In the genomic region with DNA sequence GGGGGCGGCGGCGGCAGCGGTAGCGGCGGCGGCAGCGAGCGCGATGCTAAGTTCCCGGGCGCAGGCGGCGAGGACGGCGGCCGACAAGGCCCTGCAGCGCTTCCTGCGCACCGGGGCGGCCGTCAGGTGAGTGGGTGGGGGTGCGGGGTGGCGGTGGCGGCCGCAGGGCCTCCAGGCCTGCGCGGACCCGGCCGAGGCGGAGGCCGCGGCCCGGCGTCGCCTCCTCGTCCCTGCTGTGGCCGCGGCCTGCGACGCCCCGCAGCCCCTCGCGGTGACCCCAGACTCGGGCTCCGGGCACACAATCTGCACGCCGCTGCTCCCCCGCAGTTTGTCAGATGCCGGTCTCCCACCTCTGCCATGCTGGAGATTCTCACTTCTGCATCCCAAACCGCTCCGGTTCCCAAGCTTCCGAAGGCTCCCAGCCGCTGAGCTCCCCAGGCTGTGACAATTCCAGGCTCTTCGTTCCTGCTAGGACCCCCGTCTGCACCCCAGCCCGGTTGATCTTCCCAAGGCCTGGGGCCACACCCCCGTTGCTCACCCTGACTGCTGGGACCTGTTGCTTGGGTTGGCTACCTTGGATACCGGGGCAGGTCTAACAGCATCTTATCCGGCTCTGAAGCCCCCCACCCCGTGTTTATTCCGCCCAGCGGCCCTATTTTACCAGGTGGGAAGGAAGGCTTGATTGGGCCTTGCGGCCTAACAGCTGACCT, we compare ENCODE assay signal across 1 mouse cellular context.
TF ChIP-seq lines count a peak whose summit lies in the region.

No protein-coding gene starts in this region.

TF ChIP-seq in ES-E14, 5 proteins besides CTCF, POLR2A, EP300 and RAD21:
- no peak for TF ChIP-seq ZNF384 (IDR thresholded peaks at IDR 0.05; ENCODE audit: low read depth, low read length)
- TF ChIP-seq ZC3H11A (IDR thresholded peaks at IDR 0.05; ENCODE audit: borderline replicate concordance, low read depth, low read length): no peak
- no peak for TF ChIP-seq CHD2 (IDR thresholded peaks at IDR 0.05; ENCODE audit: low read depth, low read length)
- no peak for TF ChIP-seq MAFK (IDR thresholded peaks at IDR 0.05; ENCODE audit: insufficient read depth, low read depth, low read length)
- TF ChIP-seq HCFC1 (IDR thresholded peaks at IDR 0.05; ENCODE audit: borderline replicate concordance, insufficient read depth, low read length): no peak
TF ChIP-seq in ES-E14: peak in this region for 0.
